Mouse (Mus musculus): Measurements from ENCODE around the gene Nsun2. TPM values are rescaled to one million over a fixed set of nuclear protein-coding genes. Genes with fewer than 3 reads are reported as not detected.
"Not testable (repeated sequence)": the region's sequence is repeated elsewhere in the genome, so short reads cannot be mapped to it uniquely, and the experiment has no call there.

Gene Nsun2
- total RNA-seq, 2 experiments from 2014 or later: 42.8 to 50.4 TPM

GRCm38 (mm10) chr13:69635836-69636235 is 102.3 kb downstream of the Nsun2 start:
- not testable (repeated sequence) for DNase-seq

DNA sequence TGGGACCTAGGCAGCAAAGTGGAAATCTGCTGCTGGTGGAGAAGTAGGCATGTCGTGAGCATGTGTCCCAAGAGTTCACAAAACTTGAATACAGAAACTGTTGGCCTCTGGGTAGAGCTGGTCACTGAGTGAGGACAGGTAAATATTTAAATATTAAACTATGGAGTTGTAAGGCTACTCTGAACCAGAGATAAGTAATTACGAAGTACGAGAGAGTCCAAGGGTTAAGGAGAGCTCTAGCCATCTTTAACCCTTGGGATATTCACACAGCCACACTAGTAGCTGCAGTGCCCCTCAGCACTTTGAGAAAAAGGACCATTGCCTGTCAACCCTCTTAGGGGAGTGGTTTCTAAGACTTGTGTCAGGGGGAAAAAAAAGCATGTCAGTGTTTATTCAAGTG is 102.8 kb downstream of the Nsun2 start:
- DNase-seq: no peak

- DNase-seq: no peak
These were observed 103.3 kb downstream of the Nsun2 start for GRCm38 (mm10) chr13:69636816-69637215.

- DNase-seq: no peak
These were observed 104.1 kb downstream of the Nsun2 start for GRCm38 (mm10) chr13:69637657-69638056.

DNA sequence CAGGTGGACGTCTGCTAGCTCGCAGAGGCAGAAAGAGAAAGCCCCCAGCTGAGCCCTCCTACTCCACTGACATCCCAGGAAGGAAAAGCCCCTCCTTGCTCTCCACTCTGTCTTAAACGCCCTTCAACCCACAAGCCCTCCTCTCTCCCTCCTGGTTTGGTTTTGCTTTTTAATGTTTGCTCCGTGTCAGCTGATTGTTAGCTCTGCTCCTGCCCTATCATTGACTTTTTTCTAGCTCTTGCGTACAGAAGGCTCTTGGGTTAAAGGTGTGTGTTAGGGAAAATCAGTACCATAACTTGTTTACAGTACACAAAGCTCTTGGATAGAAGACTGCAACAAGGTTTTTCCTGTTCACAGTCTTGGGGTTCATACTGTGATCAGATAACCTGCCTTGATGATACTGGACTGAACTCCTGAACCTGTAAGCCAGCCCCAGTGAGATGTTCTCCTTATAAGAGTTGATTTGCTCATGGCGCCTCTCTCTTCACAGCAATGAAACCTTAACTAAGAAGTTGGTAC is 104.6 kb downstream of the Nsun2 start:
- no peak for DNase-seq

- no peak for DNase-seq
These were observed 105.7 kb downstream of the Nsun2 start for GRCm38 (mm10) chr13:69639251-69639650.

GRCm38 (mm10) chr13:69640126-69640525 is 106.6 kb downstream of the Nsun2 start:
- no peak for DNase-seq

DNA sequence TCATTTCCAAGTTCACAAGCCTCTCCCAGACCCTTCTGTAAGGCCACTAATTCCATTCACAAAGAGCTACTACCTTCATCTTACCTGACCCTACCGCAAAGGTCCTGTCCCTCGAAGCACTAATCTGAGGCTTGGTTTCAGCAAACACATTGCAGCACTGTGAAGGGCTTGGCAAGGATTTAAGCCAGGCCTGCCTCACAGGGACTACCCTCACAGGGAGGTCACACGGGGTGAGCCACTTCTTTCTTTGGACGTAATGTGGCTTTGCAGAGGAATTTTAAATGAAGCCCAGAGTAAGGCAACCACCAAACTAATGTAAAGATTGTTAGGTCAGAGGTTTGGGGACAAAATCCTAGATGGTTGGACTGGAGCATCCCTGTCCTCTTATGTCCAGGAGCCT is 107.0 kb downstream of the Nsun2 start:
- DNase-seq: no peak

- DNase-seq: no peak
These were observed 107.5 kb downstream of the Nsun2 start for GRCm38 (mm10) chr13:69641017-69641416.

DNA sequence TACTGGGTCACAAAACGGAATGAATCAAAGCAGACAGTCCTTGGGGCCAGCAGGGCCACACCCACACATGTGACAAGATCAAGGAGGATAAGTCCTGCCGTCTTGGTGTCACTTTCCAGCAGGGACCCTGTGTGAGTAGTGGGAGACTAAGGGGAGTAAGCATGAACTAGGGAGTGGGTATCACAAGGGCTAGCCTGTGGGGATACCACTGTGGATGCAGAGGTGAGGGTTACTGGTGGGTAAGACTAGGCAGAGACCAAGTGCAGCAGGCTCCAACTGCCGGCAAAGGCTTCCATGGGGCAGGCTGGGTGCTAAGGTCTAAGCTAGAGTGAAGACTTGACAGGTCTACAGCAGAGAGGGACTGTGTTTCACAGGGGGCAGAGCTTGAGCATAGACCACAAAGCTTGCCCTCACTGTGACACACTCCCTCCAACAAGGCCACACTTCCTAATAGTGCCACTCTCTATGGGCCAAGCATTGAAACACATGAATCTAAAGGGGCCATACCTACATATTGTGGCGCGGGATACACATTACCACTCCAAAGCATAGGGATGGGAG is 109.2 kb downstream of the Nsun2 start:
- no peak for DNase-seq

DNA sequence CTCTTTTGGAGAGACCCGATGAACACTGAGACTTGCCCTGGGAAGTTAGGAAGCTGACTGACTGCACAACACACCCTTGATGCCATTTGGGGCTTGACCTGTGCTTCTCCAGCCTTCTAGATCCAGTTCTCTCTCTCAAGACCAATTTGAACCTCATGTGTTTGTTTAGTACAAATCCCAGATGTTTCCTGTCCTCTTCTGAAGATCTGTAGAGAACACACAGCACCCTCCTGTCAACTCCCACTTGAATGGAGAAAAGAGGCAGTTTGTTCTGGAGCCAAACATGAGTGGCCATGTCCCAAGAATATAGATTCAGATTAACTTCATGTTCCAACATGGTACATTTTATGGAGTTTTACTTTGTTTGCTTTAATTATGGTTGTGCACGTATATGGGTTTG is 110.4 kb downstream of the Nsun2 start:
- no peak for DNase-seq

- no peak for DNase-seq
These were observed 111.1 kb downstream of the Nsun2 start for GRCm38 (mm10) chr13:69644427-69645166.

DNA sequence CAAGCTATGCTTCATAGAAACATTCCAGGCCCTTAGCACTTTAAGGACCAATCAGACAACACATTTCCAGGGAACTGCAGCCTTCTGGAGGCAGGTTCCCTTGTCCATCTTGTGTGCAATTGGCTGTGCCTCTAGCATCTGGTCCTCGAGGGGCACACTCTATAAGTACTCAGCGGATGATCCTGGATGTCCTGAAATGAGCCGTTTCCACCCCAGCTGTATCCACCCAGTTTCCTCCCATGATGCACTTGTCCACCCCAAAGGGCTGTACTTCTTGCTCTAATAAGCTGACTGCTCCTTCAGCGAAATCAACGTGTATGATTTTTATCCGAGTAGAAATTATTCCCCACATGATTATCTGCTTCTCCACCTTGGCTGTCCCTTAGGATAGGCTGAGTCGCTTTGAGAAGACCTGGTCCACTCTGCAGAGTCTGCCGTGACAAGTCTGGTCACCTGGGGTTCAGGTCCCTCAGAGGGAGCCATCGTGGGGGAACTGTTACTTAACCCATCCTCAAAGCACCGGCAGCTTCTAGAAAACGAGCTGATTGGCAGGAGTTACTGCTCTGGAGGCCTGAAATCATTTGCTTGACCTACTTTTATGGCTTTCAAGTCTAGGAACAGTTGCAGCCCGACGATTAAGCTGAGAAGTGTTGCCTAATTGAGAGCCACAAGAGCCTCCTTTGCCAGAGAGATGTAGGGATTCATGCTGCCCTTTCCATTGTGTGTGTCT is 112.3 kb downstream of the Nsun2 start:
- no peak for DNase-seq

DNA sequence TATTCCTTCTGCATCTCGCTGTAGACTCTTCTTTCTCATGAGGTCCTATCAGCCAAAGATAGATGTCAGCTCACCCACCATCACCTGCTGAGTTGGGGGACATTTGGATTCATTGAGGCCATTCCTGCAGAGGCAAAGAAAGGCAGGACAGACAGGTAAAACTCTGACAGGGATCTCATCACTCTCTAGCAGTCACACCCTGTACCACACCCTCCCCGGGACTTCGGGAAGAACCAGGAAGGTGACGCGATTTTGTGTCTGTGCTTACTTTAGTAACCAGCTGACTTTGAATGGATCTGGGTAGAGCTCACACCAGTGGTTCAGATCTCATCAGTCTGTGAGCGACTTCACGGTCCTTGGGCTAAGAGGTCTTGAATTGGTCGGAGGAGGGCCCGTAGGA is 112.9 kb downstream of the Nsun2 start:
- DNase-seq: no peak

GRCm38 (mm10) chr13:69654508-69654907 is 121.0 kb downstream of the Nsun2 start:
- no peak for DNase-seq

DNA sequence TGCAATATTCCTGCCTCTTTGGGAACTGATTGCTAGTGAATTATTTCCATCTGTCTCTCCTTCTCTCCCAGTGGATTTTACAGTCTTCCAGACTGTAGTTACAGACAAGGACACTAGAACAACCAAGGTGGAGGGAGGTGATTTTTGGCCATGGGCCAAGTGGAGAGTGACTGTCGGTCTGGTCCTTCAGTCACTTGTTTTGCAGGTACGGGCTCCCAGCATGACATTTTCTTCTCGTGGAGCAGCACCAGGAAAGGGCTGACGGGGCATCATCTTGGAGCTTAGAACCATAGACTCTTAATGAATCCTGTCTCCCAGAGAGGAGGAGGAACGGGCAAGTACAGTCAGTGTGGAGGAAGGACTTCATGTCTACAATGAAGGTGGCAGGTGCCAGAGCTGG is 138.6 kb downstream of the Nsun2 start:
- no peak for DNase-seq

DNA sequence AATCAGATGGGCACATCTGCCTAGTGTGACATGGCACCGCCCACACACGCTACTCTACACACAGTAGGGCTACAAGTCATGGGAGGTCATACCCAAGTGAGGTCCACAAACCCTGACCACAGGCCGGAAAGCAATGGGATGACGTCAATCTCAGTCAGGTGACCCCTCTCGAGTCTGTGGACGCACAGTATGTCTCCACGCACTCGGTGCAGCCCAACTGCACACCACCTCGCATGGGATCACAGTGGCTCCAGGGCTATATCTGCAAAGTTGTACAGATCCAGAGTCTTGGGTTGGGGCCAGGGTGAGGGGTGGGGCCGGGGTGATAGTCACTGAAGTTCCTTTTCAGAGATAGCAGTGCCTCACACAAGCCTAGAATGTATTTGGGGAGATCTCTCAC is 139.0 kb downstream of the Nsun2 start:
- no peak for DNase-seq

DNA sequence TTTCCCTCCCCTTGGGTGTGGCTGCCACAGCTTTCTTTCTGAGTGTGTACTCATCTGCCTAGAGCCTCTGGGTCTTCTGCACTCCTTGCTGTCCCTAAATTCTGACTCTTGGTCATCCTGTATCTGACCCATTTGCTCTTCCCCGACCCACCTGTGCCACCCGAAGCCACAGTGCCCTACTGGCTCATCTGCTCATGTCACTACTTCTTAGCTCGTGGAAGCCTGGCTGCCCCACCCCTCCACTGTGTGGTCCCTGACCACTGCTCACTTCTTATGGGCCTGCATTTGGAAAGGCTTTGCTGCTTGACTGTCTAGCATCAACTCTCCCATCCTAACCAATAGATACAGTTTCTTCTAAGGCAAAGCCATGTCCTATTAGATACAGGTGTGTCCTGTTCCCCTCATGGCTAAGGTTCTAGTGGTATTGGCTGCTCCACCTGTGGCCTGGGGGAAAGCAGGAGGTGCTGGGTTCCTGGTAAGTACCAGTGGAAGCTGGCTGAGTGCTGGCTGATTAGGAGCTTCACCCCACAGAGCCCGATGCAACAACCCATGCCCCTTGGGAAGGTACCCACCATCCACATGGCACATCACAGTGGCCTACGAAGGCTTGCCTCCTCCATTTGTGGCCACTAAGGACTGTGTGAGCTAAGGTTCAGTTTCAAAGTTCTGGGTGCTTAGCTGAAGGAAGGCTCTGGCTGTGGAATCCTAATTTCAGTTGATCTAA is 139.8 kb downstream of the Nsun2 start:
- DNase-seq: no peak

- no peak for DNase-seq
These were observed 140.5 kb downstream of the Nsun2 start for GRCm38 (mm10) chr13:69673921-69674618.

All from gastrocnemius, postnatal 10 days (tissue).